Mouse (Mus musculus): ENCODE data around the gene Cfap161. TPM values are rescaled to one million over a fixed set of nuclear protein-coding genes. Genes with fewer than 3 reads are reported as not detected.

The Cfap161 gene
- polyA plus RNA-seq, 1 experiment: not detected

- Histone ChIP-seq H3K36me3 (ENCODE audit: control insufficient read depth) (no peaks in the 10 kb centered on the region), H3K9me3 (ENCODE audit: control insufficient read depth, low read length) (peaks cover 5% of the 10 kb centered on the region; the same call in 1 of the 2 replicates), H3K4me1 (ENCODE audit: control insufficient read depth) (no peaks in the 10 kb centered on the region), H3K27me3 (ENCODE audit: control insufficient read depth) (no peaks in the 10 kb centered on the region), H3K4me3 (replicated peaks) (no peak overlapping the region)
- no peak for TF ChIP-seq TAL1 (IDR thresholded peaks at IDR 0.05; ENCODE audit: low read length)
- TF ChIP-seq GATA1 (IDR thresholded peaks at IDR 0.05; ENCODE audit: low read length): no peak
These were observed 56.7 kb downstream of the Cfap161 start for GRCm38 (mm10) chr7:83737914-83738490.

- Histone ChIP-seq H3K4me3 (replicated peaks) (no peak overlapping the region), H3K4me1 (ENCODE audit: control insufficient read depth) (no peaks in the 10 kb centered on the region), H3K27me3 (ENCODE audit: control insufficient read depth) (no peaks in the 10 kb centered on the region), H3K9me3 (ENCODE audit: control insufficient read depth, low read length) (peaks cover 5% of the 10 kb centered on the region; the same call in 1 of the 2 replicates), H3K36me3 (ENCODE audit: control insufficient read depth) (no peaks in the 10 kb centered on the region)
- TF ChIP-seq GATA1 (IDR thresholded peaks at IDR 0.05; ENCODE audit: low read length) (no peak), TAL1 (IDR thresholded peaks at IDR 0.05; ENCODE audit: low read length) (no peak)
These were observed 58.2 kb downstream of the Cfap161 start for GRCm38 (mm10) chr7:83736341-83737115.

- TF ChIP-seq TAL1 (IDR thresholded peaks at IDR 0.05; ENCODE audit: low read length): no peak
- TF ChIP-seq GATA1 (IDR thresholded peaks at IDR 0.05; ENCODE audit: low read length): no peak
- Histone ChIP-seq H3K9me3 (ENCODE audit: control insufficient read depth, low read length) (peaks cover 5% of the 10 kb centered on the region; the same call in 1 of the 2 replicates), H3K4me3 (replicated peaks) (no peak overlapping the region), H3K36me3 (ENCODE audit: control insufficient read depth) (no peaks in the 10 kb centered on the region), H3K4me1 (ENCODE audit: control insufficient read depth) (no peaks in the 10 kb centered on the region), H3K27me3 (ENCODE audit: control insufficient read depth) (no peaks in the 10 kb centered on the region)
These were observed 59.4 kb downstream of the Cfap161 start for GRCm38 (mm10) chr7:83735108-83735781.

DNA sequence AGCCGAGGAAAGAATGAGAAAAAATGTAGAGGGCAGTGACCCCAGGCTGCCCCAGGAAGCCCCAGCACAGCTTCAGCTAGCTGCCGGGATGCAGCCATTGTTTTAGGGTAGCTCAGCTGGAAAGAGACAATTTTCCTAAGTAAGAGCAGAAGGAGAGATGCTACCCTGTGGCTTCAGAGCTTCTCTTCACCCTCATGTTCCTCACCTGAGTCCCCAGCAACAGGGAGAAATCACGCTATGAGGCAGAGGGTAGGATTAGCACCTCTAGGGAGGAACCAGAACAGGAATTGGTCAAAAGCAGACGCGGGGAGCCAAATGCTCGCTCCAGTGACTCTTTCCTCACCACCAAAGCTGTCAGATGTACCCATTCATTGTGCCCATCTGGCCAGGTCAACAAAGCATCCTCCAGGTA, 60.0 kb downstream of the Cfap161 start:
- no peak overlapping the region for H3K4me3 ChIP-seq (replicated peaks)
- no peaks in the 10 kb centered on the region for H3K4me1 ChIP-seq (ENCODE audit: control insufficient read depth)
- H3K36me3 ChIP-seq (ENCODE audit: control insufficient read depth): no peaks in the 10 kb centered on the region
- no peaks in the 10 kb centered on the region for H3K27me3 ChIP-seq (ENCODE audit: control insufficient read depth)
- TF ChIP-seq GATA1 (IDR thresholded peaks at IDR 0.05; ENCODE audit: low read length) (no peak), TAL1 (IDR thresholded peaks at IDR 0.05; ENCODE audit: low read length) (no peak)
- H3K9me3 ChIP-seq (ENCODE audit: control insufficient read depth, low read length): peaks cover 5% of the 10 kb centered on the region; the same call in 1 of the 2 replicates

GRCm38 (mm10) chr7:83734246-83734645, 60.4 kb downstream of the Cfap161 start:
- TF ChIP-seq GATA1 (IDR thresholded peaks at IDR 0.05; ENCODE audit: low read length) (no peak), TAL1 (IDR thresholded peaks at IDR 0.05; ENCODE audit: low read length) (no peak)
- Histone ChIP-seq H3K36me3 (ENCODE audit: control insufficient read depth) (no peaks in the 10 kb centered on the region), H3K4me1 (ENCODE audit: control insufficient read depth) (no peaks in the 10 kb centered on the region), H3K9me3 (ENCODE audit: control insufficient read depth, low read length) (peaks cover 5% of the 10 kb centered on the region; the same call in 1 of the 2 replicates), H3K4me3 (replicated peaks) (no peak overlapping the region), H3K27me3 (ENCODE audit: control insufficient read depth) (no peaks in the 10 kb centered on the region)

DNA sequence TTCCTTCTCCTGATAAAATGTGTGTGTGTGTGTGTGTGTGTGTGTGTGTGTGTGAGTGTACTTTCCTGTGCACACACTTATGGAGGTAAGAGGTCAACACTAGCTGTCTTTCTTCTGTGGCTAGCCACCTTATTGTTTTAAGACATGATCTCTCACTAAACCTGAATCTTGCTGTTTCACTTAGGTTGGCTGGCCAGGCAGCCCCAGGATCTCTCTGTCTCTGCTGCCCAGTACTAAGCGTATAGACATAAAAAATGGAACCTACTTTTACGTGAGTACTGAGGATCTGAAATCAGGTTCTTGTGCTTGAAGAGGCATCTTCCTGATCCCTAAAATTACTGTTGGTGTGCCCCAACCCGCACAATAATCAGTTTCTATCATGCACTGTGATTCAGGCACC, 61.9 kb downstream of the Cfap161 start:
- H3K9me3 ChIP-seq (ENCODE audit: control insufficient read depth, low read length): peaks cover 5% of the 10 kb centered on the region; the same call in 1 of the 2 replicates
- TF ChIP-seq TAL1 (IDR thresholded peaks at IDR 0.05; ENCODE audit: low read length) (no peak), GATA1 (IDR thresholded peaks at IDR 0.05; ENCODE audit: low read length) (no peak)
- no peaks in the 10 kb centered on the region for H3K36me3 ChIP-seq (ENCODE audit: control insufficient read depth)
- H3K4me1 ChIP-seq (ENCODE audit: control insufficient read depth): no peaks in the 10 kb centered on the region
- H3K4me3 ChIP-seq (replicated peaks): no peak overlapping the region
- no peaks in the 10 kb centered on the region for H3K27me3 ChIP-seq (ENCODE audit: control insufficient read depth)

GRCm38 (mm10) chr7:83731961-83732666, 62.6 kb downstream of the Cfap161 start:
- Histone ChIP-seq H3K9me3 (ENCODE audit: control insufficient read depth, low read length) (peaks cover 5% of the 10 kb centered on the region; the same call in 1 of the 2 replicates), H3K36me3 (ENCODE audit: control insufficient read depth) (no peaks in the 10 kb centered on the region), H3K4me3 (replicated peaks) (no peak overlapping the region), H3K27me3 (ENCODE audit: control insufficient read depth) (no peaks in the 10 kb centered on the region), H3K4me1 (ENCODE audit: control insufficient read depth) (no peaks in the 10 kb centered on the region)
- TF ChIP-seq GATA1 (IDR thresholded peaks at IDR 0.05; ENCODE audit: low read length) (no peak), TAL1 (IDR thresholded peaks at IDR 0.05; ENCODE audit: low read length) (no peak)

GRCm38 (mm10) chr7:83731297-83731696, 63.4 kb downstream of the Cfap161 start:
- Histone ChIP-seq H3K27me3 (ENCODE audit: control insufficient read depth) (no peaks in the 10 kb centered on the region), H3K36me3 (ENCODE audit: control insufficient read depth) (no peaks in the 10 kb centered on the region), H3K4me1 (ENCODE audit: control insufficient read depth) (no peaks in the 10 kb centered on the region), H3K9me3 (ENCODE audit: control insufficient read depth, low read length) (peaks cover 5% of the 10 kb centered on the region; the same call in 1 of the 2 replicates), H3K4me3 (replicated peaks) (no peak overlapping the region)
- no peak for TF ChIP-seq GATA1 (IDR thresholded peaks at IDR 0.05; ENCODE audit: low read length)
- no peak for TF ChIP-seq TAL1 (IDR thresholded peaks at IDR 0.05; ENCODE audit: low read length)

Measured in erythroblast, embryonic 14.5 days (primary cell).